Mouse (Mus musculus): ENCODE measurements around the gene Zkscan8. TPM values are rescaled to one million over a fixed set of nuclear protein-coding genes. Genes with fewer than 3 reads are reported as not detected.
"Not testable (repeated sequence)": the region's sequence is repeated elsewhere in the genome, so short reads cannot be mapped to it uniquely, and the experiment has no call there.

The Zkscan8 gene
- polyA plus RNA-seq, 2 experiments: 10.0 to 12.9 TPM

GRCm38 (mm10) chr13:21486881-21487280 lies 44.0 kb downstream of the Zkscan8 start:
- WGBS: 89% methylated on average over 1 of the region's 1 CpGs
- ATAC-seq (ENCODE audit: low FRiP score, low read depth) (no peak), DNase-seq (ENCODE audit: low spot score) (no peak)
- Histone ChIP-seq H3K9ac (ENCODE audit: low read depth, low read length, severe bottlenecking) (no peak overlapping the region), H3K4me2 (replicated peaks; ENCODE audit: low read depth, low read length, severe bottlenecking) (no peak overlapping the region), H3K4me3 (replicated peaks; ENCODE audit: low read length) (no peak overlapping the region), H3K36me3 (ENCODE audit: control insufficient read depth, insufficient read depth, low read length) (no peaks in the 10 kb centered on the region), H3K9me3 (ENCODE audit: control insufficient read depth, low read length) (peaks cover 6% of the 10 kb centered on the region; the same call in 1 of the 2 replicates), H3K27ac (replicated peaks; ENCODE audit: low read depth, low read length) (no peak overlapping the region), H3K27me3 (ENCODE audit: control insufficient read depth, insufficient read depth, low read length) (no peaks in the 10 kb centered on the region), H3K4me1 (ENCODE audit: control insufficient read depth, insufficient read depth, low read length) (no peaks in the 10 kb centered on the region)
- TF ChIP-seq POLR2A (IDR thresholded peaks at IDR 0.05; ENCODE audit: borderline replicate concordance, extremely low read depth, insufficient read depth, insufficient read length): no peak

DNA sequence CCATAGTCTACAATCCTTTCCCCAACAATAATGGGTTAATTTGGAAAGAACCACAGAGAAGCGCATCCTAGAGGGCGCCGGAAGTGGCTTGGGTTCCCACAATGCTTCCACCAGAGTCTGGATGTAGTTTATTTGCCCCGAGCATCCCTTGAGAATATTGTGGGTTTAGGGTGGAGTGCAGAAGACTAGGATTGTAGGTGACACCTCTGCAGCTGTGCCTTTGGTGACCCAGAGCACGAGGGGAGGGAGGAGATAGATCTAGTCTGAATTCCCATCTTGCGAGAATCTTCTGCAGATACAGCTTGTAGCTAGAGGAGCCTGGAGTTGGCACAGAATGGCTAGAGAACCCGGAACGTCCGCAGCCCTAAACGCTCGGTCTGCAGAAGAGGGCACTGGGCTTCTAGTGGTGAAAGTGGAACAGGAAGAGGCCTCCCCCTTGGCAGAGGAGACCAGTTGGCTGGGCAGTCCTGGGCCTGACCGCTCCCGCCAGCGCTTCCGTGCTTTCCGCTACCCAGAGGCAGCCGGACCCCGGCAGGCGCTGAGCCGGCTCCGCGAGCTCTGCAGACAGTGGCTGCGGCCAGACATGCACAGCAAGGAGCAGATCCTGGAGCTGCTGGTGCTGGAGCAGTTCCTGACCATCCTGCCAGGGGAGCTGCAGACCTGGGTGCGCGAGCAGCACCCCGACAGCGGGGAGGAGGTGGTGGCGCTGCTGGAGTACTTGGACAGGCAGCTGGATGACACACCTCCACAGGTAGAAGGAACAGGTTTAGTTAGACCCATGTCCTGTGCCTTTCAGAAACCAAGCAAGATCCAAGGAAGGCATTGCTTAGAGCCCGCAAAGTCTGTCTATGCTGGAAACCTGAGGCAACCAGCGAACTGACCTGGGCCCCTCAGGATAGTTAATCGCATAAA lies 51.9 kb downstream of the Zkscan8 start, which contains the start of the genes Zkscan4 and Gm10065:
Gene Zkscan4 (plus strand): TSS at position 149 of the 912 bp plus-strand sequence.
Gene Gm10065 (minus strand): TSS at position 683 of the 912 bp plus-strand sequence.
- WGBS: 3% methylated on average over 22 of the region's 31 CpGs
- Histone ChIP-seq H3K4me2 (replicated peaks; ENCODE audit: low read depth, low read length, severe bottlenecking) (peak within 1 kb of the TSS; percentile 55), H3K4me3 (replicated peaks; ENCODE audit: low read length) (peak within 1 kb of the TSS; percentile 50), H3K9ac (ENCODE audit: low read depth, low read length, severe bottlenecking) (peak within 1 kb of the TSS; percentile 60), H3K27ac (replicated peaks; ENCODE audit: low read depth, low read length) (peak within 1 kb of the TSS; percentile 71)
- H3K27me3 ChIP-seq (ENCODE audit: control insufficient read depth, insufficient read depth, low read length); H3K9me3 ChIP-seq (ENCODE audit: control insufficient read depth, low read length); H3K4me1 ChIP-seq (ENCODE audit: control insufficient read depth, insufficient read depth, low read length); H3K36me3 ChIP-seq (ENCODE audit: control insufficient read depth, insufficient read depth, low read length): not testable (repeated sequence)
- DNase-seq (ENCODE audit: low spot score) (peak; percentile 89), ATAC-seq (ENCODE audit: low FRiP score, low read depth) (peak; percentile 81)

GRCm38 (mm10) chr13:21472427-21472826 lies 58.5 kb downstream of the Zkscan8 start:
- Histone ChIP-seq H3K4me1 (ENCODE audit: control insufficient read depth, insufficient read depth, low read length) (no peaks in the 10 kb centered on the region), H3K9me3 (ENCODE audit: control insufficient read depth, low read length) (peaks cover under 1% of the 10 kb centered on the region; the same call in 1 of the 2 replicates), H3K27ac (replicated peaks; ENCODE audit: low read depth, low read length) (no peak overlapping the region), H3K9ac (ENCODE audit: low read depth, low read length, severe bottlenecking) (no peak overlapping the region), H3K4me3 (replicated peaks; ENCODE audit: low read length) (no peak overlapping the region), H3K27me3 (ENCODE audit: control insufficient read depth, insufficient read depth, low read length) (0 out of 2 replicates have a peak, but pooled peaks cover under 1% of the 10 kb centered on the region), H3K4me2 (replicated peaks; ENCODE audit: low read depth, low read length, severe bottlenecking) (no peak overlapping the region), H3K36me3 (ENCODE audit: control insufficient read depth, insufficient read depth, low read length) (no peaks in the 10 kb centered on the region)
- 33% methylated on average over 4 of the region's 4 CpGs for WGBS
- no peak for TF ChIP-seq POLR2A (IDR thresholded peaks at IDR 0.05; ENCODE audit: borderline replicate concordance, extremely low read depth, insufficient read depth, insufficient read length)
- no peak for DNase-seq (ENCODE audit: low spot score)
- no peak for ATAC-seq (ENCODE audit: low FRiP score, low read depth)

- no peak for TF ChIP-seq POLR2A (IDR thresholded peaks at IDR 0.05; ENCODE audit: borderline replicate concordance, extremely low read depth, insufficient read depth, insufficient read length)
- no peak overlapping the region for H3K27ac ChIP-seq (replicated peaks; ENCODE audit: low read depth, low read length)
- H3K36me3 ChIP-seq (ENCODE audit: control insufficient read depth, insufficient read depth, low read length): no peaks in the 10 kb centered on the region
- peak overlapping the region; percentile 94 for H3K4me2 ChIP-seq (replicated peaks; ENCODE audit: low read depth, low read length, severe bottlenecking)
- no peak for DNase-seq (ENCODE audit: low spot score)
- WGBS: 43% methylated on average over 9 of the region's 9 CpGs
- H3K9ac ChIP-seq (ENCODE audit: low read depth, low read length, severe bottlenecking): no peak overlapping the region
- no peak for ATAC-seq (ENCODE audit: low FRiP score, low read depth)
- H3K9me3 ChIP-seq (ENCODE audit: control insufficient read depth, low read length): peaks cover 5% of the 10 kb centered on the region; the same call in 1 of the 2 replicates
- H3K4me1 ChIP-seq (ENCODE audit: control insufficient read depth, insufficient read depth, low read length): no peaks in the 10 kb centered on the region
- H3K27me3 ChIP-seq (ENCODE audit: control insufficient read depth, insufficient read depth, low read length): 0 out of 2 replicates have a peak, but pooled peaks cover 5% of the 10 kb centered on the region
- peak overlapping the region; percentile 60; the same call in 1 of the 2 replicates for H3K4me3 ChIP-seq (replicated peaks; ENCODE audit: low read length)
Observed at GRCm38 (mm10) chr13:21469097-21469496, 61.8 kb downstream of the Zkscan8 start.

DNA sequence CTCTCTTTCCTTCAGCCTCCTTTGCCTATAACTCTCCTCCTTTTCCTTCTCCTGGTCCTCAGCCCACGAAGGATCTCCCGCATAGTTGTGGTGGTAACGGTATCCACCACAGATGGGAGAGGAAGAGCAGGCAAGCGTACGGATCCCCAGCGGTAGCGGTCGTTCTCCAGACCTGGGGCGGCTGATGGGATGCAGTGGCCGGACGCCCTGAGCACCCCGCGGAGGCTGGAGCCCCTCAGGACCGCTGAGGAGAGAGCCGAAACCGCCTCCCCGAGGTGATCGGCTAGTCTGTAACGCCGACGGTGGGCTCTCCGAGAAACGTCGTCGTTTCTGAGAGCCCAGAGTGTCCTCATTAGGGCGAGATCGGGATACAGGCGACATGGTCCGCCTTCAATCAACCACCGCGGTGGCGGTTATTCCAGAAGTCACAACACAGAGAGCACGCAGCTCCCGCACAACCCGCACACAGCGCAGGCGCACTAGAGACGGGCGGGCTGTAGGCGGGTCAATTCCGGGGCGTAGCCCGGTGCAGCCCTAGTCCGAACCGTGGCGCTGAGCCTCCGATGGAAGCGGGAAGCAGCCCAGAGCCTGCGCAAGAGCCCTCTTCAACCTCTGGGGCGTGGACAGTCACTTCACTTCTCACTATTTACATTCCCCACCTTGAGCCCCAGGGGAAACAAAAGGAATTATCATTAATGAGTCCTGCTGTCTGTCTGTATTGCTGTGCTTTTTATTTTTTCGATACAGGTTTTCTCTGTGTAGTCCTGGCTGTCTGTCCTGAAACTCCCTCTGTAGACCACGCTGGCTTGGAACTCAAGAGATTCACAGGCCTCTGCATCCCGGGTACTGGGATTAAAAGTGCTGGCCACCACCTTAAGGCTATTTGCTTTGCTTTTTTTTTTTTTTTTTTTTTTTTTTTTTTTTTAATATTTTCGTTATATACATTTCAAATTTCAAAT lies 62.6 kb downstream of the Zkscan8 start, which contains the start of gene Nkapl:
Gene Nkapl (minus strand): TSS at position 449 of the 959 bp plus-strand sequence.
- Histone ChIP-seq H3K4me2 (replicated peaks; ENCODE audit: low read depth, low read length, severe bottlenecking) (peak within 1 kb of the TSS; percentile 94), H3K4me1 (ENCODE audit: control insufficient read depth, insufficient read depth, low read length) (no peaks in the 10 kb centered on the region), H3K4me3 (replicated peaks; ENCODE audit: low read length) (peak within 1 kb of the TSS; percentile 60), H3K36me3 (ENCODE audit: control insufficient read depth, insufficient read depth, low read length) (no peaks in the 10 kb centered on the region), H3K27ac (replicated peaks; ENCODE audit: low read depth, low read length) (no peak within 1 kb of the TSS; the same call in 1 of the 2 replicates), H3K9me3 (ENCODE audit: control insufficient read depth, low read length) (peaks cover 5% of the 10 kb centered on the region; the same call in 1 of the 2 replicates), H3K27me3 (ENCODE audit: control insufficient read depth, insufficient read depth, low read length) (0 out of 2 replicates have a peak, but pooled peaks cover 5% of the 10 kb centered on the region), H3K9ac (ENCODE audit: low read depth, low read length, severe bottlenecking) (peak within 1 kb of the TSS; percentile 73)
- 0 out of 2 replicates have a peak, but pooled peaks have one; percentile 51 for TF ChIP-seq POLR2A (IDR thresholded peaks at IDR 0.05; ENCODE audit: borderline replicate concordance, extremely low read depth, insufficient read depth, insufficient read length)
- DNase-seq (ENCODE audit: low spot score) (peak; percentile 81), ATAC-seq (ENCODE audit: low FRiP score, low read depth) (peak; percentile 98)
- WGBS: 2% methylated on average over 43 of the region's 54 CpGs
